8 mouse cellular contexts compared by ENCODE assay signal in genomic region chr11:101604531-101605453, GRCm38 (mm10). TPM values are rescaled to one million over a fixed set of nuclear protein-coding genes. Genes with fewer than 3 reads are reported as not detected.
A peak's percentile ranks its signal among the peaks of the same experiment; 100 is the strongest.
DNase-seq lines count a peak whose midpoint lies in the region; ATAC-seq and TF ChIP-seq lines count a peak whose summit lies in the region.
"Not testable (repeated sequence)": the region's sequence is repeated elsewhere in the genome, so short reads cannot be mapped to it uniquely, and the experiment has no call there.

No protein-coding gene starts in this region.

- peak; percentile 81 for DNase-seq in T-cell, adult 2 months (ENCODE audit: low spot score)
- peak; percentile 69 to 83 for DNase-seq in cerebellum, postnatal 25 days
- DNase-seq in gastrocnemius, adult 8-10 months (ENCODE audit: low spot score in 2 of 2), result peak; percentile 31 to 56
- DNase-seq in left cerebral cortex, adult 2 months (ENCODE audit: extremely low spot score in 1 of 2, low spot score in 2 of 2), result peak in 1 of 2 experiments; percentile 31
- peak; percentile 56 for DNase-seq in retina, postnatal 7 days (ENCODE audit: low read depth, low spot score)
- peak; percentile 40 for DNase-seq in urinary bladder, adult 2 months (ENCODE audit: low spot score)

- TF ChIP-seq CTCF in left cerebral cortex, adult 2 months (IDR thresholded peaks at IDR 0.05), result not testable (repeated sequence)

- H3K4me3 ChIP-seq in hindbrain, embryonic 15.5 days, result peak overlapping the region; percentile 39
- peak overlapping the region; percentile 44 for H3K4me3 ChIP-seq in left cerebral cortex, adult 2 months
- H3K4me3 ChIP-seq in megakaryocyte, embryonic 14.5 days (replicated peaks), result peak overlapping the region; percentile 82

- not testable (repeated sequence) for H3K36me3 ChIP-seq in hindbrain, embryonic 15.5 days; megakaryocyte, embryonic 14.5 days (replicated peaks; ENCODE audit: low read length)

- H3K4me1 ChIP-seq in hindbrain, embryonic 15.5 days (replicated peaks); megakaryocyte, embryonic 14.5 days: not testable (repeated sequence)

- WGBS in hindbrain, embryonic 15.5 days, result 2% methylated on average over 30 of the region's 30 CpGs

- intact Hi-C loops in left cerebral cortex, adult 2 months (cut with DNase I), result not testable (repeated sequence)

- ATAC-seq in hindbrain, embryonic 15.5 days (ENCODE audit: low FRiP score, low read depth), result peak; percentile 76

- not testable (repeated sequence) for H3K9me3 ChIP-seq in hindbrain, embryonic 15.5 days; megakaryocyte, embryonic 14.5 days

- peak overlapping the region; percentile 33 for H3K9ac ChIP-seq in hindbrain, embryonic 15.5 days

- H3K27ac ChIP-seq in hindbrain, embryonic 15.5 days (replicated peaks), result peak overlapping the region; percentile 56; the same call in 1 of the 2 replicates
- H3K27ac ChIP-seq in left cerebral cortex, adult 2 months, result not testable (repeated sequence)

- not testable (repeated sequence) for H3K27me3 ChIP-seq in hindbrain, embryonic 15.5 days
- H3K27me3 ChIP-seq in megakaryocyte, embryonic 14.5 days (replicated peaks), result peaks cover 18% of the 10 kb centered on the region

- H3K4me2 ChIP-seq in hindbrain, embryonic 15.5 days, result peak overlapping the region; percentile 62

RNA-seq across cellular contexts. Expression of gene Gm11634, which starts 5.7 kb away (rescaled TPM):
- not detected for total RNA-seq in gastrocnemius, adult 8-10 months (2022)
- not detected in 2 replicates for polyA plus RNA-seq in hindbrain, embryonic 15.5 days (2015; fragmentation: Nextera tagmentation; extraction: Ambion mirVana)
- not detected for total RNA-seq in left cerebral cortex, adult 2 months (2021)
- not detected in 2 replicates for polyA plus RNA-seq in megakaryocyte, embryonic 14.5 days (2012; ENCODE audit: insufficient read depth, low replicate concordance)
- not detected in 2 replicates for polyA plus RNA-seq in urinary bladder, adult 2 months (2012; rRNA removed)

RNA-seq across cellular contexts. Expression of gene Rdm1, which starts 22.2 kb away (rescaled TPM):
- 10 to 100 TPM; 29.7 to 40.5 (median 33.7) TPM for total RNA-seq in gastrocnemius, adult 8-10 months (2022)
- 17.9 and 19.8 TPM in 2 replicates for polyA plus RNA-seq in hindbrain, embryonic 15.5 days (2015; fragmentation: Nextera tagmentation; extraction: Ambion mirVana)
- total RNA-seq in left cerebral cortex, adult 2 months (2021), result 1 to 10 TPM; 7.8 to 9.5 TPM
- polyA plus RNA-seq in megakaryocyte, embryonic 14.5 days (2012; ENCODE audit: insufficient read depth, low replicate concordance), result 3.8 TPM in 1 of 2 replicates, not detected in the other
- 34.4 and 37.5 TPM in 2 replicates for polyA plus RNA-seq in urinary bladder, adult 2 months (2012; rRNA removed)

RNA-seq across cellular contexts. Expression of gene Tmem106a, which starts 22.8 kb away (rescaled TPM):
- 1 to 10 TPM in 2 of 4 experiments, under 1 TPM in 2; 0.61 to 1.8 (median 1.0) TPM for total RNA-seq in gastrocnemius, adult 8-10 months (2022)
- polyA plus RNA-seq in hindbrain, embryonic 15.5 days (2015; fragmentation: Nextera tagmentation; extraction: Ambion mirVana), result 5.0 and 5.3 TPM in 2 replicates
- 1 to 10 TPM; 1.3 to 1.9 TPM for total RNA-seq in left cerebral cortex, adult 2 months (2021)
- 3.4 and 23.5 TPM in 2 replicates for polyA plus RNA-seq in megakaryocyte, embryonic 14.5 days (2012; ENCODE audit: insufficient read depth, low replicate concordance)
- polyA plus RNA-seq in urinary bladder, adult 2 months (2012; rRNA removed), result 31.8 and 34.3 TPM in 2 replicates

RNA-seq across cellular contexts. Expression of gene Nbr1, which starts 52.8 kb away (rescaled TPM):
- 10 to 100 TPM; 61.4 to 66.8 (median 65.4) TPM for total RNA-seq in gastrocnemius, adult 8-10 months (2022)
- 87.6 and 92.4 TPM in 2 replicates for polyA plus RNA-seq in hindbrain, embryonic 15.5 days (2015; fragmentation: Nextera tagmentation; extraction: Ambion mirVana)
- total RNA-seq in left cerebral cortex, adult 2 months (2021), result 100 to 1,000 TPM; 136 to 137 TPM
- polyA plus RNA-seq in megakaryocyte, embryonic 14.5 days (2012; ENCODE audit: insufficient read depth, low replicate concordance), result 8.2 and 55.6 TPM in 2 replicates
- polyA plus RNA-seq in urinary bladder, adult 2 months (2012; rRNA removed), result 85.6 and 91.1 TPM in 2 replicates

RNA-seq across cellular contexts. Expression of gene Brca1, which starts 53.0 kb away (rescaled TPM):
- total RNA-seq in gastrocnemius, adult 8-10 months (2022), result under 1 TPM in 2 of 4 experiments, not detected in 2; 0.07 to 0.11 TPM
- 2.8 and 3.0 TPM in 2 replicates for polyA plus RNA-seq in hindbrain, embryonic 15.5 days (2015; fragmentation: Nextera tagmentation; extraction: Ambion mirVana)
- total RNA-seq in left cerebral cortex, adult 2 months (2021), result under 1 TPM; 0.61 to 0.70 TPM
- 1.9 TPM in 1 of 2 replicates, not detected in the other for polyA plus RNA-seq in megakaryocyte, embryonic 14.5 days (2012; ENCODE audit: insufficient read depth, low replicate concordance)
- 0.43 and 0.59 TPM in 2 replicates for polyA plus RNA-seq in urinary bladder, adult 2 months (2012; rRNA removed)
